Mouse (Mus musculus) right cerebral cortex, postnatal 10 days (tissue): ENCODE measurements at regions not wholly inside any gene's neighbourhood (a gene's known extent, or its start where the extent isn't known, plus 50 kb on each side); places are given as distances from the start of the nearest gene placed in this dataset.
A peak's percentile ranks its signal among the peaks of the same experiment; 100 is the strongest.

Experiments used
- DNase-seq, 2 experiments: peaks; one replicate each; pipeline ENCODE4 v3.0.0; 2021; ENCODE audit warnings: low spot score in 2 of 2

- no peak for DNase-seq
Observed at GRCm38 (mm10) chr16:53480664-53481063, 1026.8 kb upstream of the Alcam start.

DNA sequence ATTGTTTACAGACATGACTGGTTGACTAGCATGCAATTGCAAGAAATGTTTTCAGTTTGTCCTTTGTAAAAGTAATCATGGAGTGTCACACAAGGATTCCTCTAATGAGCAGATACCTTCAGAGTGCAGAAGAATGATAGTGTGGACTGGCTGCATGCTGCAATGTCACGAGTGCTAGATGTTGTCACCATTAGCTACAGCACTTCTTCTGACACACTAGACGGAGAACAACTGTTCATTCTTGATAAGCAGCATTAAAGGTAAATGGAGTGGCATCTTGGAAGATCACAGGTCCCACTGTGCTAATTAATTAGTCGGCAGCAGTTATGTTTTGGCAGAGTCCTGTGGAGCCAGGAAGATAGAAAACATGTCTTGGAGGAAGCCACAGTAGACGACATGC lies 985.6 kb upstream of the Alcam start:
- no peak for DNase-seq

GRCm38 (mm10) chr16:53418416-53418815 lies 964.5 kb upstream of the Alcam start:
- DNase-seq: no peak

- DNase-seq: no peak
Observed at GRCm38 (mm10) chr16:53385176-53385575, 931.3 kb upstream of the Alcam start.

DNA sequence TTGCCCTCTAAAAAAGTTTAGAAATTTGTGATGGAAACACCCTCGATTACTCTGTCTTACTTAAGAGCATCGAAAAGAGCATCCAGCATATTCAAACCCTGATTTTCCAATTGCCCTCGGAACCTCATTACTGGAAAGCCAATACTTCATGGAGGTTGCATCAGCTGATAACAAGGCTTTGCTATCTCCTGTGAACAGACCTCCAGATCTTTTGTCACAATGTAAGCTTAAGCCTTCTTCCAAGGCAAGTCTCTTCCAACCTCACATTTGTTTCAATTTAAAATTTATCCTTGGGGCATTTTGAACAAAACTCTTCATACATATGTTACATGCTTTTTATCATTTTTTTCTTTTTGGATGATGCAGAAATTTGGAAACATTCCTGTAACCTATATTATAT lies 888.3 kb upstream of the Alcam start:
- no peak for DNase-seq

GRCm38 (mm10) chr16:53326353-53326752 lies 872.5 kb upstream of the Alcam start:
- DNase-seq: no peak

- no peak for DNase-seq
Observed at GRCm38 (mm10) chr16:53292081-53292480, 838.2 kb upstream of the Alcam start.

GRCm38 (mm10) chr16:53282014-53282413 lies 828.1 kb upstream of the Alcam start:
- no peak for DNase-seq

GRCm38 (mm10) chr16:53266116-53266515 lies 812.2 kb upstream of the Alcam start:
- peak; percentile 57 to 76 for DNase-seq

DNA sequence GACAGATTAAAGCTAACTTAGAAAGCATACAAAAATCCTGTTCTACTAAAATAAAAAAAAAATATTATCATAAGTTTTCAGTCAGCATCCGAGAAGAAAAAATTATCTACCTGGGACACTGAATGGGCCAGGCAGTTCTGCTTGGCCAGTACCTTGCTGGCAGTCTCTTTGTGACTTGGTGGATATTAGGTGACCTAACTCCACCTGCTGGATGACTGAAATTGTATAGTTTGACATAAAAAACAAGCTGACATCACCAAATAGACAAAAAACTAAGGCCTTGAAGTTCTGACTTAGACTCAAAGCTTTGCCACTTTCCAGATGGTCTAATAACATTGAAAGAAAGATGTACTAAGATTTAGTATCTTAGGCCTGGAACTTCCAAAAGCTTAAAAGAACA lies 791.5 kb upstream of the Alcam start:
- no peak for DNase-seq

- DNase-seq: no peak
Observed at GRCm38 (mm10) chr16:53242126-53242537, 788.3 kb upstream of the Alcam start.

DNA sequence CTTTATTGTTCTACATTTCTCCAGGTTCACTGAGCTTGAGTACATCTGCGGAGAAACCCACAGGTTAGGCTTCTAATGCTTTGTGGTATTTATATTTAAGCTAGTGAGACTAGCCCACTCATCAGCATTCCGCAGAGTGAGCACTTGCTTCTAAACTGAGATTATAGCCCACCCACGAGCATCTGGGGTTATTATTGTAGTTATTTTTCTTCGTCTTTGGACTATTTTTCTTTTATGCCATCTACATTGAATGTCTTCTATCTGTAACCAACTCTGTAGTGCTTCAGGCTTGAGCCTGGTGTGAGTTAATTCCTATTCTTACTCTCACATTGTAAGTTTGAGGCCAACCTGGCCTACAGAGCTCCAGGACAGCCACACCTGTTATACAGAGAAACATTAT lies 765.0 kb upstream of the Alcam start:
- DNase-seq: no peak

DNA sequence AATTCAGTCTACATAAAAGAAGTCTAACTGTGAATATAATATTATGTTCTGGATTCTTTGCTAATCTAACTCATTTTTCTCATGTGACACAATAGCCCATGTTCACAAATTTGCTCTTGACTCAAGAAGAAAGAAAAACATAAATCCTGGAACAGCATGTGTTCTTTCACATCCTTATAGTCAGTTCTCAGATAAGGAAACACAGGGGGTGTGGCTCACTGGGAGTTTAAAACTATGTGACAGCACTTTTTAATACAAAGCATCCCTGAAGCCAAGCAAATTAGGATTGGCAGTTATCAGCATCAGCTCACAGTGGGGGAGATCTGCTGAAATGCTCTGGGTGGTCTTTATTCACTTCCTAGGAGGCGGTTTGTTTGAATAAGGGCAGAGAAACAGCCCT lies 747.6 kb upstream of the Alcam start:
- DNase-seq: no peak

GRCm38 (mm10) chr16:53186444-53186843 lies 732.6 kb upstream of the Alcam start:
- no peak for DNase-seq

DNA sequence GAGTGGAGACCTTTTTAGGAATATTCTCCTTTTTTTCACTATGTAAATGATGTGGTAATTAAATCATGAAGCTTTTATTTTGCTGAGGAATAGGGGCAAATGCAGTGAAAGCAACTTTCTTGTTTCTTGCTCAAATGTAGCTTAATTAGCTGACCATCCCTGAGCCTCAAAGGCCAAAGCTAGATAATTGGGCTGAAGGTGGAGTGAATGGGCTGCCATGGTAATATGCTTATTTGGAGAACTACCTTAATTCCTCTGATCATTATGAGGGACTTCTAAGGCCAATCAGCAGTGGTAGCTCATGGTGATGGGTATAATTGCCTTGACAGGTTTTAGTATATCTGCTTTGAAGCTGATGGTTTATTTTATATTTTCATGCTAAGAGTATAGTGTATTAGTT lies 702.5 kb upstream of the Alcam start:
- DNase-seq: no peak

DNA sequence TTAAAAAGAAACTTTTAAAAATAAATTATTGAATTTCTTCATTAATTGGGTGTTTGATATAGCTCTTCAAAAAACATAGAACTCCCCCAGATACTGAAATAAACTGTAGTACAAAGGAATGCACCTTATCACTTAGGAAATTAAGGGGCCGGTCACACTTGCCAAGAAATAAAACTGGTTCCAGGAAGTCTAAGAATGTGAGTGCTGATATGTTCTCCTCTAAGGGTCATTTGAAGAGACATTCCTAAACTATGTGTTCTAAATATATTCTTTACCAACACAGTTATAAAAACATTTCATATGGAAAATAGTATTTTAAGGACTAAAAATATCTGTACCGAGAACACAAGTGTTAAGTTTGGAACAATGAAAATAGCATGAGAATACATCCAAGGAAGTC lies 676.8 kb upstream of the Alcam start:
- DNase-seq: no peak

GRCm38 (mm10) chr16:53108726-53109125 lies 654.9 kb upstream of the Alcam start:
- no peak for DNase-seq

DNA sequence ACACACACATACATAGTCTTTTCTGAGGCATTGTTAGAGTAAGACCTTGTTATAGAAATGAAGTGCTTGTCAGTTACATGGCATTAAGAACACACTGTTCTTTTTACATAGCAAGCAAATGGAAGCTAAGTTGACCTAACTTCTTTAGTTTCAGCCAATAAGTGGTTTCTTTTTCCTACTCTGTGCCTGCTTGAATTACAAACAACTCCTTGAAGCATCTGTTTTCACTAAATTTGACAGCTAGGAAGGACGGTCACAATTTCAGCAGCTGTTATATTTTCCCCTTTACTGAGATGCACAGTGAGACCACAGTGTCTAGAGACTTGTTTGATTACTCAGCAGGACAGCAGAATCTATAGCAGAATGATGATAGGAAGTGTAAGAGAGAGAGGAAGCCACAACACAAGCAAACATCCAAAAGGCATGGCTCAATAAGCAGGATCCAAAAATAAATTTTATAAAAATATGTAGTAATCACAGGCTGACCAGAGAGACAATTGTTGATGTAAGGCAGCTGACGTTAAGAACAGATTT lies 641.6 kb upstream of the Alcam start:
- no peak for DNase-seq

GRCm38 (mm10) chr16:53073856-53074568 lies 620.1 kb upstream of the Alcam start:
- peak; percentile 69 to 71 for DNase-seq

- no peak for DNase-seq
Observed at GRCm38 (mm10) chr16:53071887-53072682, 618.2 kb upstream of the Alcam start.

DNA sequence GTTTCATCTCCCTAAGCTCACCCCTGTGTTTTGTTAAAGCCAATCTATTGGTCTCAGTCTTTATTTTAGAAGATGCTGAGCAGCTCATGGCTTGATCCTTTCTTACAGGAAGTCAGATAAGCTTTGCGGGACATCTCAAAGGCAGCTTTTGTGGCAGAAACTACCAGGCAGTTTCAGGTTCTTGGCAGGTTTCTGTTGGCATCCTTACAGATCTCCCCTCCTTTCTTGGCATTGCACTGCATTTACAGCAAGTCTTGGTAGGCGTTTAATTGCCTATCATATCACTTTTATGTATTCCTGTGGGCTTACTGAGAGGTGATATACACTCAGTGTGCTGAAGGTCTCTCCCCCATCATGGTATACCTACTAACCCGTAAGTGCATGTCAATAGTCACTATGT lies 610.3 kb upstream of the Alcam start:
- DNase-seq: no peak

GRCm38 (mm10) chr16:53063061-53063460 lies 609.2 kb upstream of the Alcam start:
- no peak for DNase-seq

- no peak for DNase-seq
Observed at GRCm38 (mm10) chr16:53026056-53026455, 572.2 kb upstream of the Alcam start.
